Mouse (Mus musculus): ENCODE results near the gene Nptn. TPM values are rescaled to one million over a fixed set of nuclear protein-coding genes. Genes with fewer than 3 reads are reported as not detected.

The Nptn gene
- 1,000 to 10,000 TPM; 1,057 to 1,077 TPM for total RNA-seq (2021)

DNA sequence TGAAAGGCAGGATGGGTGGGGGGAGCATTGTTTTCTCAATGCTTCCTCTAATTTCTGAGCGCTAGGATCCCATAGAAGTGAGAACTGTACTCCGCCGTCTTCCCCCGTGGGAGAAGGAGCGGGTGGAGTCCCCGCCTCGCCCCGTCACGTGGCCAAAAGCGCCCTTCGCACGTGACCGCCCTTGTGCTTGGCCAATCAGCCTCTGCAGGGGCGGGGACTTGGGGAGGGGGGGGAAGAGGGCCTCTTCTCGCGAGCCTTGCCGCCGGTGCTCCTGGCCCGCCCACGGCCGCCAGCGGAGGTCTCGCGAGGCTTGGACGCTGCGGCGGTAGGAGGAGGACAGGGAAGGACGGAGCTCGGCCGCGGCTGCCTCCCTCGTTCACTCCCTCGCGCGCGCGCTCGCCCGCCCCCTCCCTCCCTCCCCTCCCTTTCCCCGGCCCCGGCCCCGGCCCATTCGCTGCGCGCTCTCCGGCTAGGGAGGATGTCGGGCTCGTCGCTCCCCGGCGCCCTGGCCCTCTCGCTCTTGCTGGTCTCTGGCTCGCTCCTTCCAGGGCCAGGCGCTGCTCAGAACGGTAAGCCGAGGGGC, at the start of gene Nptn:
Gene Nptn (plus strand): TSS at position 283 of the 583 bp plus-strand sequence.
- intact Hi-C loops (cut with DNase I) = loop anchor here (1.0 kb wide), 2 partner anchors 27 to 36 kb away; partner anchors contain the start of gene Cd276
- peak; percentile 98 for DNase-seq (ENCODE audit: low spot score in 2 of 2)

DNA sequence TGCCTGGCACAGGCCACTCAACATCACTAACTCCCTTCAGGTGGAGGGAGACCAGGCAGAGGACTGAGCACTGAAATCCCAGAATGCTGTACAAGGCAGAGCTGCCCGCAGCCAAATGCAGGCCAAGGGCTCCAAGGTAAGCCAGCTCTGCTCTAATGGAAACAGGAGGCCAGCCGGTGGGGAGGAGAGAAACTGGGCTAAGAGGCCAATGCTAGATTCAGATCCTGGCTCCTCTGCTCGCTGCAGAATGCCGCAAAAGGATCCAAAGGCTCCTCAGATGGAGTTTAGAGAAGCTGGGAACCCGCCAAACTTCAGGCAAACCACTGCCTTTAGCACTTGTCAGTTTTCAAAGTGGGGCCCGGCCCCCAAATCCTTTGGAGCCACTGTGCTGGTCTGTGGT, 48.7 kb upstream of the Nptn start:
- no peak for DNase-seq (ENCODE audit: low spot score in 2 of 2)
- intact Hi-C loops (cut with DNase I) = no loop called here

DNA sequence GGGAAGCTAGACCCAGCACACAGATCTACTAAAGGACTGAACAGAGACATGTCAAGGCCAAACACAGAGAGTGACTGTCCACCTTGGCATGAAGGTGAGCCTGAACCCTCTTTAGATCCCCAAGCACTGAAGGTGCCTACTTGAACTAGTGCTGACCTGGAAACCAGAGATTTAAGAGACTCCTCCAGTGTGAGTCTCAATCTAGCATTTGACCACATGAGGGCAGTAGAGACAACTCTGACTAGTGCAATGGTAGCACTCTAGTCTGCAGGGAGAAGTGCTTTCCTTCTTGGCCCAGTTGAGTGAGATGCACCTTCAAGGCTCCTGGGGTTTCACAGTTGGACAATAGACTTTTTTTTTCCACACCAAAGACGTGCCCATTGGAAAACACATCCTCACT, 47.3 kb upstream of the Nptn start:
- DNase-seq (ENCODE audit: low spot score in 2 of 2) = peak; percentile 55 to 80

GRCm38 (mm10) chr9:58535447-58536134, 46.4 kb upstream of the Nptn start:
- intact Hi-C loops (cut with DNase I) = loop anchor here (1.0 to 5.0 kb wide), 2 partner anchors 205 to 337 kb away; no protein-coding TSS in a partner anchor
- DNase-seq (ENCODE audit: low spot score in 2 of 2) = no peak

More for the DNA sequence above, 47.3 kb upstream of the Nptn start:
- intact Hi-C loops (cut with DNase I) = loop anchor here (1.0 to 5.0 kb wide), 2 partner anchors 204 to 338 kb away; no protein-coding TSS in a partner anchor

DNA sequence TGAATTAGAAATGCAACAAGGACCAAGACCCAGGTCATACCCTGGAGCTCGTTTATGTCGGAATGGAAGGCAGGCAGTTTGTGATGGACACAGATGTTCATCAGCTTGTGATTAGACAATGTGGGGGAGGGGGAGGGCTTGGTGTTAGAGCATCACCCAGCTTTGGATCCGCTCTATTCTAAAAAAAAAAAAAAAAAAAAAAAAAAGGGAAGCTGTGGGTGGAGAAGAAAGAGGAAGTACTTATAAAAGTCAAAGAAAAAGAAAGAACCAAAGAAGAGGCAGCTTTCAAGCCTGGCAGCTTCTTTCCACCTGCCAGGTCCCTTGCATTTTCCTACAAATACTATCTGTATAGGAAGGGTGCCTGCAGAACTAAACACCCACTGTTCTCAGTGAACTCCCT, 44.3 kb upstream of the Nptn start:
- no peak for DNase-seq (ENCODE audit: low spot score in 2 of 2)
- intact Hi-C loops (cut with DNase I) = loop anchor here (5.0 kb wide), 1 partner anchor 335 kb away; no protein-coding TSS in a partner anchor

DNA sequence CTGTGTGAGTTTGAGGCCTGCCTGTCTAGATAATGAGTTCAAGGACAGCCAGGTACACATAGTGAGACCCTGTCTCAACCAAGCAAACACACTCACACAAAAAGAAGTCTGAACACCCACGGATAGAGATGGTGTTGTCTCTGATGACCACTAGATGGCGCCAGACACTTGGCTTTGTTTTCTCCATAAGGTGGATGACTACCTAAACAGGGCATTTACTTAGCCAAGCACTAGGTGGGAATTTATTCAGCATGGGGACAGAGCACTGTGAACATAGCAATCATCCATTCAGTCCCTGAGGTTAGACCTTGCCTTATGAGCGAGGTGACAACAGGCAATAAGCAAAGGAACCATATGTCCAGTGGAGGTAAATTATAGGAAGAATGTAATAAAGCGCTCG, 42.2 kb upstream of the Nptn start:
- intact Hi-C loops (cut with DNase I) = loop anchor here (1.0 to 5.0 kb wide), 4 partner anchors 38 to 332 kb away; no protein-coding TSS in a partner anchor
- DNase-seq (ENCODE audit: low spot score in 2 of 2) = peak; percentile 54 to 76

- intact Hi-C loops (cut with DNase I) = loop anchor here (2.0 kb wide), 2 partner anchors 109 to 117 kb away; no protein-coding TSS in a partner anchor
- peak; percentile 78 to 81 for DNase-seq (ENCODE audit: low spot score in 2 of 2)
Measured at GRCm38 (mm10) chr9:58541895-58542338, 40.1 kb upstream of the Nptn start.

DNA sequence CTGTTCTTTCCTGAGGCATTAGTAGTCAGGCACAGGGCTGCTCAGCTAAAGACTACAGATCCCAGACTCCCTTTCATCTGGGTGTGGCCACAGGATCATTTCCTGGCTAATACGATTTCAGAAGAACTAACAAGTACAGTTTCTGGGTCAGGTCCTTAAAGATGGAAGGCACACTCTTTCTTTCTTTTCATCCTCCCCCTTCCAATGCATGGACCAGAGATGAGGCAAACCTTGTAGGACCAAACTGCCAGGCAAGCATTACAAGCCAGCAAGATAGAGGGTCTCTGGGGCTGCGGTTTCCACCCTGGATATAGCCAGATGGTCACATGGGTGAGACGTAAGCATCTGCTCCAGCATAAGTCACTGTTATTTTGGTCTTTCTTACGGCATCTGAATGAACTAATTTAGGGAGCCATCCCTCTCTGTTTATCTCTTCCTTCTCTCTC, 37.1 kb upstream of the Nptn start:
- intact Hi-C loops (cut with DNase I) = no loop called here

GRCm38 (mm10) chr9:58545428-58545827, 36.6 kb upstream of the Nptn start:
- no peak for DNase-seq (ENCODE audit: low spot score in 2 of 2)
- intact Hi-C loops (cut with DNase I) = no loop called here

More for the DNA sequence above, 37.1 kb upstream of the Nptn start:
- DNase-seq (ENCODE audit: low spot score in 2 of 2) = peak; percentile 63 to 81

GRCm38 (mm10) chr9:58546630-58547360, 35.2 kb upstream of the Nptn start:
- intact Hi-C loops (cut with DNase I) = loop anchor here (1.0 kb wide), 1 partner anchor 36 kb away; the partner anchor contains the start of gene Nptn
- peak; percentile 40 to 90 for DNase-seq (ENCODE audit: low spot score in 2 of 2)

- intact Hi-C loops (cut with DNase I) = no loop called here
- no peak for DNase-seq (ENCODE audit: low spot score in 2 of 2)
Measured at GRCm38 (mm10) chr9:58548897-58549296, 33.1 kb upstream of the Nptn start.

- intact Hi-C loops (cut with DNase I) = no loop called here
Measured at GRCm38 (mm10) chr9:58549694-58550093, 32.3 kb upstream of the Nptn start.

DNA sequence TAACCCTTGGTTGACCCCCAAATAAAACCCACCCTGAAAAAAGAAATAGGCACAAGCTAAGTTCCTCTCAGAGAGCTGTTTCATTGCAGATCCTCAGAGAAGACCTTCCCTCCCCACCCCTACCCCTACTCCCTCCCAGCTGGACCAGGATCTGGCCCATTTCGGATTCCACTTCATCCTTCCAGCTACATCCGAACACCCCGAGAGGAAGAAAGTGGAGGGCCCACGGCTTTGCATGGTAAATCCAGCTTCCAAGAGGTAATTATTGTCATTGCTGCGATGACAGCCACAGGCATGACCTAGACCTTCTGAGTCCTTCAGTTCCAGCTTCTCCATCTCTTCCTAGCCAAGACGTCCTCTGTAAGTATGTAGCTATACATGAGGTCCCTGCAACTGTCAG, 31.1 kb upstream of the Nptn start:
- no peak for DNase-seq (ENCODE audit: low spot score in 2 of 2)
- intact Hi-C loops (cut with DNase I) = no loop called here

More at GRCm38 (mm10) chr9:58549694-58550093, 32.3 kb upstream of the Nptn start:
- no peak for DNase-seq (ENCODE audit: low spot score in 2 of 2)

DNA sequence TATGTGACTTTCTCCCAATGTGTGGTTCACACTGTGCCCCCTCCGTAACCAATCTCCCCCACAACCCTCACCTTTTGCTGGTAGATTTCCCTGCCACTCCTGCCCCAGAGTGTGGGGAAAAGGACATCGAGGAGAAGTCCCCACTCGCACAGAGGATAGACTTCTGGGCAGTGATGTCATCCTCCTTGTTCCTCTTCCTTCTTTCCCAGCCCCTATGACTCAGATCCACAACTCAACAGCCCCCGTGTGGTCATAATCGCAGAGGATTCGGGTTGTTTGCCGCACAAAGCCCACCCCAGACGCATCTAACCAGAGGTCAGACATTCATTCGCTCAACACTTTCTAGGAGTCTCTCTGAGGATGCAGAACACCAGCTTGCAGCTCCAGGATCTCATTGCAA, 30.0 kb upstream of the Nptn start:
- no peak for DNase-seq (ENCODE audit: low spot score in 2 of 2)
- intact Hi-C loops (cut with DNase I) = no loop called here

DNA sequence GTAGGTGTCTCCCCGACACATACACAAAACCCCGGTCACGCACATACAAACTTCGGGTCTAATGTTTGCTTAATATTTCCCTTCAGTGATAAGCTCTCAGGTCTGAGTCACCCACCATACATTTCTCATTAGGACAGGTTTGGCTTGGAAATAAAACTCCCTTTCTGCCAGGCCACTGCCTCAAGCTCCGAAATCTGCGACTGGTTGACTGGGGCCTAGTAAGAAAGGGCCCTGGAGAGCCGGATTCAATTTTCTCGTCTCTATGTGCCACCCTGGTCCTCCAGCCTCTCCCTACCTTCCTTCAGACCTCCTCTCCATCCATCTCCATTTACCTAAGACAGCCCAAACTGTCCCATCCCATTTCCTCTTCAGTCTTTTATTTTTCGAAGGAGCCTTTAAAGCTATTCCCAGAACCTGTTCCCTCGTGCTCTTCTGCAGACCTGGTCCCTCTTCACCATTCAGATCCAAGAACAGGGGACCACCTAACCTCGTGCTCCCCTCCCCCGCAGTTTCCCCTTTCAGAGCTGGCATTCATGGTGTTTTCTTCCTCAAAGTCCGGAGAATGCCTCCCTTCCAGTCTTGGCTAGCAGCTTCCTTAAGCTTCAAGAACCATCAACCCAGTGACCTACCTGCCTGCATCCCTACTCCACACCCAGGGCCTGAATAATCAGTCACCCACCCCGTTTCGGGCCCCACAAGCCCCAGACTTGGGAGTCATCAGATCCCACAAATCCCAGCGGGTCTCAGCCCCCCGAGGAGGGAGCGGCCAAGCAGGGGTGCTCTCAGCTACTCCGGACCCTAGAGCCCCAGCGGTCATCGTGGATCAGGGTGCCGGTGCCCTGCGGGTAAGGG, 27.8 kb upstream of the Nptn start:
- intact Hi-C loops (cut with DNase I) = no loop called here
- DNase-seq (ENCODE audit: low spot score in 2 of 2) = peak in 1 of 2 experiments; percentile 27

- peak; percentile 81 to 92 for DNase-seq (ENCODE audit: low spot score in 2 of 2)
- intact Hi-C loops (cut with DNase I) = loop anchor here (1.0 kb wide), 1 partner anchor 27 kb away; the partner anchor contains the start of gene Nptn
Measured at GRCm38 (mm10) chr9:58554908-58555684, 26.9 kb upstream of the Nptn start, which contains the start of gene Cd276. Cd276 (minus strand) TSS chr9:58555437.

GRCm38 (mm10) chr9:58555685-58556414, 26.2 kb upstream of the Nptn start:
- intact Hi-C loops (cut with DNase I) = loop anchor here (1.0 kb wide), 1 partner anchor 26 kb away; the partner anchor contains the start of gene Nptn
- DNase-seq (ENCODE audit: low spot score in 2 of 2) = peak in 1 of 2 experiments; percentile 37
